Mouse (Mus musculus) kidney, postnatal 4 days (tissue): ENCODE measurements at regions not wholly inside any gene's neighbourhood (a gene's known extent, or its start where the extent isn't known, plus 50 kb on each side); places are given as distances from the start of the nearest gene placed in this dataset.

Experiments used
- DNase-seq, 2 experiments: peaks; one replicate each; pipeline ENCODE4 v3.0.0; 2021; ENCODE audit warnings: mixed read lengths in 2 of 2

DNA sequence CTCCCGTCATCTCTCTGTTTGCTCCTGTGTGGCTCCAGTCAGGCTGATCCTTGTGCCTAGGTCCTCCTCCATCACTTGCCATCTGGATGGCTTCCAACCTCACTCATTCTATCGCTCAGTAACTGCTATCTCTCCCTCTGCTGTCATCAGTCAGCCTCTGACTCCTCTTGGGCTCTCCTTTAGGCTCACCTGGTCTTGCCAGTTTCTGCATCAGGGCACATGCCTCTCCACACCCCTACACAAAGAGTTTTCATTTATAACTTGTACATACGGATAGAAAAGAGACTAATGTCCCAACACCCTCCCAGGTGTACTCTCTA, 2664.7 kb upstream of the Lrrc6 start:
- no peak for DNase-seq

DNA sequence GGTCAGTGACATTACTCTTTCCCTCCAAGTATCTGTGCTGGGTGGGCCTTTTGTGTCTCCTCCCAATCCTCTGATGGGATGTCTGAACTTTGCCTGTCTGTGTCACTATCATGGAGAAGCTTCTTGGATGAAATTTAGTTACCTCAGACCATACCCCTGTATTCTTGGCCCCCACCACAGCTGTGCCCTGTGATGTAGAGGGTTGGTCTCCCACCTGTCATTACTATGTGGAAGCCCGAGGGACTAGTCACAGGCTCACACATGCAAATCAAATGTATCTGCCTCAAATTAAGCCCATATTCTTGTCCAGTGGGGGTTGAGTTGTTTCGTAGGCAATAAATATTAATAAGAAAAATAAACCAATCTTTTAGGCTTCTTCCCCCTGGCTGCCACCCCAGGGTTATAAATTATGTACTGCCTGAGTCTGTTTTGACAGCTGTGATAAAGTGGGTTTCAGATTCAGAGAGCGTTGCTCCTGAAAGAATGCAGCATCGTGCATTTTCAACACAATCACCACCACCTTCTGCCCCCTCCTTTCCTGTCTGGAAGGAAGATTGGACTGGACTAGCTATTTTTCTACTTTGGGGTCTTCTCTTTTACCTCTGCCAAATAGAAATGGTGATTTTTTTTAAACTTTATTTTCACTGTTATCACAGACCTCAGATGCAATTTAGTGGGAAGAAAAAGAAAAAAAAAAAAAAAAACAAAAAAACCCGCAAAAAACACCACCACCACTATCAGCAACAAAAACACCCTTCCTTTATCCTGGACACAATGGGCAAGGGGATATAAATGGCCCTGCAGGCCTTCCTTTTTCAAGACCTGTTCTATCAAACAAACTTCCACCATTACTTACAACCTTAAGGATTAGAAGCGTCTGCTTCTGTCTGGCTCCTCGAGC, 2664.1 kb upstream of the Lrrc6 start:
- DNase-seq = peak; percentile 25 to 36

DNA sequence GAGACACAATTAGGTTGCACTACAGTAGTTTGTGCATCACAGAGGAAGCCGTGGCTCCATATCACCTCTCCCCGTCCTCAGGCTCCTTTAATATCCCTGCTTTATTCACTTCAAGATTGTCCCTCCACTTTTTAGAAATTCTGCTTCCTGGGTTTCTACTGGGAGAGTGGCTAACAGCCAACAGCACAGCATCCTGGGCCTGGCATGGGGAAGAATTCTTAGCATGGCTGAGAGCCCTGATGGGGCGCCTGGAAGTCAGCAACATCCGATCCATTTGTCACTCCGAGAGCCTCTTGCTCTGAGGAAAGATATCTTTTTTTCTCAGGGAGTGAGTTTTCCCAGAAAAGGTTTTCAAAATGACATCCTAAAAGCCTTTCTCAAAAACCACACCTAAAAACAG, 2660.3 kb upstream of the Lrrc6 start:
- no peak for DNase-seq

DNA sequence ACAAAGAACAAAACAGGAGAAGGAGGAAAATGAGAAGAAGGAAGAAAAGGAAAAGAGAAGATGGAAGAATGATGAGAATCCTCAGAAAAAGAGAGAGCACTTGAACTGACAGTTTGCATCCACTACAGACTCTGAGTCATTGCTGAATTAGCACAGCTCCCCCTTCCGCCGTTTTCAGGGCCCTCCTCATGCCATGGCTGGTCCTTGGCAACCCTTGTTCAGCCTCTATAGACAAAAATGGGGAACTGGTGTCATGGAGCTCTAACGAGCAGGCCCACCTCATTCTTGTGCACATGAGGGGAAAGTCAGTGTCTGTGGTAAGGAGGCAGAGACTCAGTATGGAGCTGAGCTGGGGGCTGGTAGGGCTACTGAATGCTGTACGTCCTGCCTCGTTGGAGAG, 2657.4 kb upstream of the Lrrc6 start:
- no peak for DNase-seq
